Mouse (Mus musculus) spleen, adult 18-20 months (tissue): ENCODE data around the gene Znrf1.
A peak's percentile ranks its signal among the peaks of the same experiment; 100 is the strongest.

ENCODE experiments used
- DNase-seq, 2 experiments: peaks; one replicate each; pipeline ENCODE4 v3.0.0; 2022; ENCODE audit warnings: mixed read lengths in 2 of 2

Gene Znrf1

GRCm38 (mm10) chr8:111571661-111572060, 35.8 kb downstream of the Znrf1 start:
- DNase-seq: no peak

- no peak for DNase-seq
Measured at GRCm38 (mm10) chr8:111572431-111572830, 36.5 kb downstream of the Znrf1 start.

- no peak for DNase-seq
Measured at GRCm38 (mm10) chr8:111573583-111573982, 37.7 kb downstream of the Znrf1 start.

GRCm38 (mm10) chr8:111574016-111574415, 38.1 kb downstream of the Znrf1 start:
- no peak for DNase-seq

GRCm38 (mm10) chr8:111575492-111575891, 39.6 kb downstream of the Znrf1 start:
- no peak for DNase-seq

- no peak for DNase-seq
Measured at GRCm38 (mm10) chr8:111576501-111576900, 40.6 kb downstream of the Znrf1 start.

- no peak for DNase-seq
Measured at GRCm38 (mm10) chr8:111577880-111578533, 42.1 kb downstream of the Znrf1 start.

GRCm38 (mm10) chr8:111579318-111579717, 43.4 kb downstream of the Znrf1 start:
- no peak for DNase-seq

GRCm38 (mm10) chr8:111580306-111580705, 44.4 kb downstream of the Znrf1 start:
- no peak for DNase-seq

GRCm38 (mm10) chr8:111582386-111582785, 46.5 kb downstream of the Znrf1 start:
- no peak for DNase-seq

- DNase-seq: no peak
Measured at GRCm38 (mm10) chr8:111584946-111585345, 49.0 kb downstream of the Znrf1 start.

- DNase-seq: no peak
Measured at GRCm38 (mm10) chr8:111587545-111588094, 51.7 kb downstream of the Znrf1 start.

- DNase-seq: no peak
Measured at GRCm38 (mm10) chr8:111588336-111588735, 52.4 kb downstream of the Znrf1 start.

- no peak for DNase-seq
Measured at GRCm38 (mm10) chr8:111590214-111590613, 54.3 kb downstream of the Znrf1 start.

GRCm38 (mm10) chr8:111591176-111591575, 55.3 kb downstream of the Znrf1 start:
- DNase-seq: no peak

- DNase-seq: no peak
Measured at GRCm38 (mm10) chr8:111592390-111592910, 56.6 kb downstream of the Znrf1 start.

GRCm38 (mm10) chr8:111594044-111594840, 58.3 kb downstream of the Znrf1 start:
- DNase-seq: no peak

- no peak for DNase-seq
Measured at GRCm38 (mm10) chr8:111594951-111595350, 59.1 kb downstream of the Znrf1 start.

GRCm38 (mm10) chr8:111595712-111596484, 60.0 kb downstream of the Znrf1 start:
- DNase-seq: peak; percentile 61 to 64

- DNase-seq: no peak
Measured at GRCm38 (mm10) chr8:111596485-111596821, 60.6 kb downstream of the Znrf1 start.

- DNase-seq: no peak
Measured at GRCm38 (mm10) chr8:111597310-111597709, 61.4 kb downstream of the Znrf1 start.

- no peak for DNase-seq
Measured at GRCm38 (mm10) chr8:111599707-111600444, 64.0 kb downstream of the Znrf1 start.
